Mouse (Mus musculus) stomach, embryonic 14.5 days (tissue): ENCODE data around the gene Gabrg1. TPM values are rescaled to one million over a fixed set of nuclear protein-coding genes. Genes with fewer than 3 reads are reported as not detected.

Experiments
- ATAC-seq: fragments of 200-750 bp; cut with Nextera tagmentation; 2 replicates; pipeline ENCODE4 v1.8.0; 2017; ENCODE audit warnings: low read depth, moderate TSS enrichment; ENCODE audit not compliant: insufficient number of reproducible peaks, insufficient read depth, low FRiP score
- H3K27ac ChIP-seq: fragments of 300-500 bp; sonication (generic); 2 replicates; pipeline ENCODE4 v1.5.1; 2014; ENCODE audit warnings: mild to moderate bottlenecking, low read length, moderate library complexity, mixed read lengths
- H3K27me3 ChIP-seq: fragments of 300-500 bp; sonication (generic); 2 replicates; pipeline ENCODE4 v1.6.1; 2014; ENCODE audit warnings: low read length, control low read depth, mixed read lengths; ENCODE audit not compliant: control insufficient read depth, insufficient read depth
- H3K36me3 ChIP-seq: fragments of 300-500 bp; sonication (generic); 2 replicates; pipeline ENCODE4 v1.6.1; 2014; ENCODE audit warnings: mild to moderate bottlenecking, control low read depth, low read length, moderate library complexity, mixed read lengths; ENCODE audit not compliant: control insufficient read depth, insufficient read depth
- H3K4me1 ChIP-seq: fragments of 300-500 bp; sonication (generic); 2 replicates; pipeline ENCODE4 v1.6.1; 2014; ENCODE audit warnings: low read length, control low read depth, mixed read lengths; ENCODE audit not compliant: control insufficient read depth, insufficient read depth
- H3K4me2 ChIP-seq: fragments of 300-500 bp; sonication (generic); replicated peaks from 2 replicates; pipeline ENCODE4 v1.6.1; 2014; ENCODE audit warnings: low read depth, low read length, control low read depth
- H3K4me3 ChIP-seq: fragments of 300-500 bp; sonication (generic); 2 replicates; pipeline ENCODE4 v1.5.1; 2014; ENCODE audit warnings: low read depth, low read length, control low read depth
- H3K9ac ChIP-seq: fragments of 300-500 bp; sonication (generic); replicated peaks from 2 replicates; pipeline ENCODE4 v1.6.1; 2014; ENCODE audit warnings: low read depth, mild to moderate bottlenecking, control low read depth, low read length, moderate library complexity, mixed read lengths
- H3K9me3 ChIP-seq: fragments of 300-500 bp; sonication (generic); 2 replicates; pipeline ENCODE4 v1.6.1; 2016; ENCODE audit warnings: low read depth, low read length, control low read depth; ENCODE audit not compliant: control insufficient read depth
- WGBS: fragments of 180-500 bp; shearing (Covaris S2); extraction: QIAGEN DNeasy Blood & Tissue Kit; methylation state at CpG from one replicate; pipeline ENCODE4 v1.1.7; 2014; 5-methylcytosine and 5-hydroxymethylcytosine counted together
- polyA plus RNA-seq: library from polyadenylated mRNA; unstranded; fragments of >200 nt; fragmentation: Nextera tagmentation; extraction: Ambion mirVana; gene quantifications from 2 replicates; pipeline ENCODE4 v1.2.1, GENCODE M21; 2014

The Gabrg1 gene
- 0.20 and 0.39 TPM in 2 replicates for polyA plus RNA-seq

- ATAC-seq = peak; percentile 72; the same call in 1 of the 2 replicates
- Histone ChIP-seq H3K9ac (no peak within 1 kb of the TSS), H3K4me2 (peak within 1 kb of the TSS; percentile 45), H3K27ac (no peak within 1 kb of the TSS), H3K4me3 (peak within 1 kb of the TSS; percentile 13), H3K27me3 (no peaks in the 10 kb centered on the region), H3K9me3 (no peaks in the 10 kb centered on the region), H3K36me3 (no peaks in the 10 kb centered on the region), H3K4me1 (no peaks in the 10 kb centered on the region)
- 4% methylated on average over 19 of the region's 19 CpGs for WGBS
Measured at GRCm38 (mm10) chr5:70842192-70843095, at the start of gene Gabrg1. TSS of gene Gabrg1 (minus strand) at chr5:70842617.

GRCm38 (mm10) chr5:70884026-70884425, 41.6 kb upstream of the Gabrg1 start:
- Histone ChIP-seq H3K4me1 (no peaks in the 10 kb centered on the region), H3K4me3 (no peak overlapping the region), H3K27me3 (no peaks in the 10 kb centered on the region), H3K9me3 (no peaks in the 10 kb centered on the region), H3K4me2 (no peak overlapping the region), H3K27ac (no peak overlapping the region), H3K9ac (no peak overlapping the region), H3K36me3 (no peaks in the 10 kb centered on the region)
- 81% methylated on average over 3 of the region's 3 CpGs for WGBS
- ATAC-seq = no peak

GRCm38 (mm10) chr5:70870081-70870480, 27.7 kb upstream of the Gabrg1 start:
- Histone ChIP-seq H3K9me3 (no peaks in the 10 kb centered on the region), H3K4me3 (no peak overlapping the region), H3K27me3 (no peaks in the 10 kb centered on the region), H3K36me3 (no peaks in the 10 kb centered on the region), H3K9ac (no peak overlapping the region), H3K4me1 (no peaks in the 10 kb centered on the region), H3K27ac (no peak overlapping the region), H3K4me2 (no peak overlapping the region)
- 50% methylated on average over 1 of the region's 1 CpGs for WGBS
- no peak for ATAC-seq

GRCm38 (mm10) chr5:70843096-70843734, 798 bp upstream of the Gabrg1 start:
- Histone ChIP-seq H3K4me1 (no peaks in the 10 kb centered on the region), H3K27ac (no peak overlapping the region), H3K9ac (no peak overlapping the region), H3K9me3 (no peaks in the 10 kb centered on the region), H3K36me3 (no peaks in the 10 kb centered on the region), H3K27me3 (no peaks in the 10 kb centered on the region), H3K4me2 (peak overlapping the region; percentile 45), H3K4me3 (peak overlapping the region; percentile 13)
- peak; percentile 88 for ATAC-seq
- WGBS = 15% methylated on average over 11 of the region's 11 CpGs

- Histone ChIP-seq H3K4me3 (no peak overlapping the region), H3K9ac (no peak overlapping the region), H3K27ac (no peak overlapping the region), H3K36me3 (no peaks in the 10 kb centered on the region), H3K4me1 (no peaks in the 10 kb centered on the region), H3K4me2 (no peak overlapping the region), H3K9me3 (no peaks in the 10 kb centered on the region), H3K27me3 (no peaks in the 10 kb centered on the region)
- WGBS = 72% methylated on average over 2 of the region's 2 CpGs
- ATAC-seq = no peak
Measured at GRCm38 (mm10) chr5:70818681-70819080, 23.7 kb downstream of the Gabrg1 start.

- Histone ChIP-seq H3K36me3 (no peaks in the 10 kb centered on the region), H3K4me1 (no peaks in the 10 kb centered on the region), H3K4me2 (no peak overlapping the region), H3K9ac (no peak overlapping the region), H3K27me3 (no peaks in the 10 kb centered on the region), H3K4me3 (no peak overlapping the region), H3K27ac (no peak overlapping the region), H3K9me3 (no peaks in the 10 kb centered on the region)
- 70% methylated on average over 2 of the region's 2 CpGs for WGBS
- no peak for ATAC-seq
Measured at GRCm38 (mm10) chr5:70736156-70736555, 106.3 kb downstream of the Gabrg1 start.

GRCm38 (mm10) chr5:70704361-70704760, 138.1 kb downstream of the Gabrg1 start:
- no peak for ATAC-seq

More at GRCm38 (mm10) chr5:70704361-70704760, 138.1 kb downstream of the Gabrg1 start:
- Histone ChIP-seq H3K27ac (no peak overlapping the region), H3K4me1 (no peaks in the 10 kb centered on the region), H3K36me3 (no peaks in the 10 kb centered on the region), H3K9me3 (no peaks in the 10 kb centered on the region), H3K4me2 (no peak overlapping the region), H3K27me3 (no peaks in the 10 kb centered on the region), H3K9ac (no peak overlapping the region), H3K4me3 (no peak overlapping the region)
